Mouse (Mus musculus) forebrain, embryonic 12.5 days (tissue): ENCODE measurements around the gene Arhgef10l. TPM values are rescaled to one million over a fixed set of nuclear protein-coding genes. Genes with fewer than 3 reads are reported as not detected.

Experiments used
- ATAC-seq: fragments of 200-750 bp; cut with Nextera tagmentation; 2 replicates; pipeline ENCODE4 v1.8.0; 2017; ENCODE audit warnings: moderate TSS enrichment; ENCODE audit not compliant: low FRiP score
- H3K27ac ChIP-seq: fragments of 300-500 bp; sonication (generic); 2 replicates; pipeline ENCODE4 v1.5.1; 2016; ENCODE audit warnings: mild to moderate bottlenecking
- H3K27me3 ChIP-seq: fragments of 300-500 bp; sonication (generic); 2 replicates; pipeline ENCODE4 v1.6.1; 2016; ENCODE audit warnings: mild to moderate bottlenecking
- H3K36me3 ChIP-seq: fragments of 300-500 bp; sonication (generic); replicated peaks from 2 replicates; pipeline ENCODE4 v1.6.1; 2016; ENCODE audit warnings: mild to moderate bottlenecking
- H3K4me1 ChIP-seq: fragments of 300-500 bp; sonication (generic); 2 replicates; pipeline ENCODE4 v1.6.1; 2016
- H3K4me2 ChIP-seq: fragments of 300-500 bp; sonication (generic); 2 replicates; pipeline ENCODE4 v1.6.1; 2016; ENCODE audit warnings: mild to moderate bottlenecking, moderate library complexity
- H3K4me3 ChIP-seq: fragments of 300-500 bp; sonication (generic); replicated peaks from 2 replicates; pipeline ENCODE4 v1.5.1; 2016; ENCODE audit warnings: mild to moderate bottlenecking
- H3K9ac ChIP-seq: fragments of 300-500 bp; sonication (generic); 2 replicates; pipeline ENCODE4 v1.6.1; 2016; ENCODE audit warnings: mild to moderate bottlenecking
- H3K9me3 ChIP-seq: fragments of 300-500 bp; sonication (generic); 2 replicates; pipeline ENCODE4 v1.6.1; 2016
- WGBS: fragments of 180-500 bp; shearing (Covaris S2); methylation state at CpG from one replicate; pipeline ENCODE4 v1.1.7; 2016; 5-methylcytosine and 5-hydroxymethylcytosine counted together
- polyA plus RNA-seq: library from polyadenylated mRNA; unstranded; fragments of >200 nt; fragmentation: Nextera tagmentation; extraction: Ambion mirVana; gene quantifications from 2 replicates; pipeline ENCODE4 v1.2.1, GENCODE M21; 2016

Arhgef10l gene
- polyA plus RNA-seq, 1 experiment from 2014 or later = 26.1 TPM

GRCm38 (mm10) chr4:140537561-140538021, 128.2 kb downstream of the Arhgef10l start:
- ATAC-seq = no peak
- Histone ChIP-seq H3K4me3 (no peak overlapping the region), H3K27ac (no peak overlapping the region), H3K27me3 (no peaks in the 10 kb centered on the region), H3K9me3 (no peaks in the 10 kb centered on the region), H3K36me3 (peaks cover 47% of the 10 kb centered on the region), H3K4me2 (no peak overlapping the region), H3K4me1 (peaks cover 18% of the 10 kb centered on the region), H3K9ac (no peak overlapping the region)
- WGBS = 77% methylated on average over 5 of the region's 5 CpGs

- peaks cover 32% of the 10 kb centered on the region for H3K4me1 ChIP-seq
- H3K9ac ChIP-seq = no peak overlapping the region
- no peak overlapping the region for H3K4me2 ChIP-seq
- no peak overlapping the region for H3K27ac ChIP-seq
- no peak overlapping the region for H3K4me3 ChIP-seq
- 88% methylated on average over 8 of the region's 8 CpGs for WGBS
- H3K27me3 ChIP-seq = no peaks in the 10 kb centered on the region
- no peaks in the 10 kb centered on the region for H3K9me3 ChIP-seq
- no peak for ATAC-seq
- peaks cover 44% of the 10 kb centered on the region for H3K36me3 ChIP-seq
These were observed 130.5 kb downstream of the Arhgef10l start for GRCm38 (mm10) chr4:140535323-140535722.

- Histone ChIP-seq H3K27ac (peak overlapping the region; percentile 51; the same call in 1 of the 2 replicates), H3K4me2 (no peak overlapping the region), H3K4me3 (no peak overlapping the region), H3K4me1 (peaks cover 47% of the 10 kb centered on the region), H3K9ac (no peak overlapping the region), H3K9me3 (no peaks in the 10 kb centered on the region), H3K36me3 (peaks cover 37% of the 10 kb centered on the region), H3K27me3 (no peaks in the 10 kb centered on the region)
- WGBS = 43% methylated on average over 15 of the region's 15 CpGs
- ATAC-seq = peak; percentile 31; the same call in 1 of the 2 replicates
These were observed 133.5 kb downstream of the Arhgef10l start for GRCm38 (mm10) chr4:140532270-140532669.

- WGBS = 52% methylated on average over 9 of the region's 9 CpGs
- no peaks in the 10 kb centered on the region for H3K9me3 ChIP-seq
- ATAC-seq = no peak
- H3K4me2 ChIP-seq = no peak overlapping the region
- H3K36me3 ChIP-seq = peaks cover 31% of the 10 kb centered on the region
- peaks cover 47% of the 10 kb centered on the region for H3K4me1 ChIP-seq
- no peak overlapping the region for H3K9ac ChIP-seq
- no peak overlapping the region for H3K27ac ChIP-seq
- H3K27me3 ChIP-seq = no peaks in the 10 kb centered on the region
- H3K4me3 ChIP-seq = no peak overlapping the region
These were observed 134.8 kb downstream of the Arhgef10l start for GRCm38 (mm10) chr4:140531024-140531423.

- H3K4me1 ChIP-seq = peaks cover 47% of the 10 kb centered on the region
- H3K27ac ChIP-seq = 0 out of 2 replicates have a peak overlapping the region, but pooled peaks have one; percentile 9
- ATAC-seq = no peak
- no peaks in the 10 kb centered on the region for H3K27me3 ChIP-seq
- peaks cover 26% of the 10 kb centered on the region for H3K36me3 ChIP-seq
- no peak overlapping the region for H3K4me3 ChIP-seq
- WGBS = 65% methylated on average over 14 of the region's 14 CpGs
- H3K9me3 ChIP-seq = no peaks in the 10 kb centered on the region
- H3K9ac ChIP-seq = no peak overlapping the region
- no peak overlapping the region for H3K4me2 ChIP-seq
These were observed 136.1 kb downstream of the Arhgef10l start for GRCm38 (mm10) chr4:140529735-140530134.

- Histone ChIP-seq H3K36me3 (0 out of 2 replicates have a peak, but pooled peaks cover 19% of the 10 kb centered on the region), H3K9ac (no peak overlapping the region), H3K4me3 (no peak overlapping the region), H3K4me1 (peaks cover 42% of the 10 kb centered on the region), H3K27ac (no peak overlapping the region), H3K27me3 (no peaks in the 10 kb centered on the region), H3K9me3 (no peaks in the 10 kb centered on the region), H3K4me2 (no peak overlapping the region)
- 90% methylated on average over 5 of the region's 5 CpGs for WGBS
- ATAC-seq = no peak
These were observed 137.4 kb downstream of the Arhgef10l start for GRCm38 (mm10) chr4:140528443-140528842.

- Histone ChIP-seq H3K9ac (no peak overlapping the region), H3K4me2 (no peak overlapping the region), H3K27me3 (no peaks in the 10 kb centered on the region), H3K4me1 (peaks cover 17% of the 10 kb centered on the region), H3K27ac (no peak overlapping the region), H3K36me3 (peaks cover 30% of the 10 kb centered on the region), H3K4me3 (no peak overlapping the region), H3K9me3 (no peaks in the 10 kb centered on the region)
- 69% methylated on average over 10 of the region's 10 CpGs for WGBS
- no peak for ATAC-seq
These were observed 140.1 kb downstream of the Arhgef10l start for GRCm38 (mm10) chr4:140525674-140526177.

- peaks cover 11% of the 10 kb centered on the region for H3K4me1 ChIP-seq
- no peak for ATAC-seq
- no peak overlapping the region for H3K9ac ChIP-seq
- H3K36me3 ChIP-seq = peaks cover 36% of the 10 kb centered on the region
- H3K27ac ChIP-seq = 0 out of 2 replicates have a peak overlapping the region, but pooled peaks have one; percentile 13
- H3K4me3 ChIP-seq = no peak overlapping the region
- WGBS = 85% methylated on average over 13 of the region's 13 CpGs
- no peaks in the 10 kb centered on the region for H3K27me3 ChIP-seq
- H3K9me3 ChIP-seq = no peaks in the 10 kb centered on the region
- no peak overlapping the region for H3K4me2 ChIP-seq
These were observed 140.9 kb downstream of the Arhgef10l start for GRCm38 (mm10) chr4:140524927-140525326.

GRCm38 (mm10) chr4:140522873-140523272, 142.9 kb downstream of the Arhgef10l start:
- H3K4me3 ChIP-seq = no peak overlapping the region
- no peak overlapping the region for H3K9ac ChIP-seq
- ATAC-seq = no peak
- WGBS = 97% methylated on average over 4 of the region's 4 CpGs
- no peaks in the 10 kb centered on the region for H3K9me3 ChIP-seq
- no peak overlapping the region for H3K4me2 ChIP-seq
- H3K27me3 ChIP-seq = no peaks in the 10 kb centered on the region
- H3K4me1 ChIP-seq = no peaks in the 10 kb centered on the region
- H3K27ac ChIP-seq = no peak overlapping the region
- H3K36me3 ChIP-seq = peaks cover 48% of the 10 kb centered on the region

GRCm38 (mm10) chr4:140520719-140521118, 145.1 kb downstream of the Arhgef10l start:
- ATAC-seq = no peak
- peaks cover 55% of the 10 kb centered on the region for H3K36me3 ChIP-seq
- H3K27me3 ChIP-seq = no peaks in the 10 kb centered on the region
- no peak overlapping the region for H3K4me3 ChIP-seq
- no peak overlapping the region for H3K9ac ChIP-seq
- 94% methylated on average over 9 of the region's 9 CpGs for WGBS
- no peaks in the 10 kb centered on the region for H3K4me1 ChIP-seq
- H3K9me3 ChIP-seq = no peaks in the 10 kb centered on the region
- no peak overlapping the region for H3K27ac ChIP-seq
- H3K4me2 ChIP-seq = no peak overlapping the region

GRCm38 (mm10) chr4:140513797-140514196, 152.0 kb downstream of the Arhgef10l start:
- WGBS = 80% methylated on average over 4 of the region's 4 CpGs
- no peak for ATAC-seq
- no peaks in the 10 kb centered on the region for H3K4me1 ChIP-seq
- no peak overlapping the region for H3K4me3 ChIP-seq
- H3K27me3 ChIP-seq = no peaks in the 10 kb centered on the region
- H3K9ac ChIP-seq = no peak overlapping the region
- no peaks in the 10 kb centered on the region for H3K9me3 ChIP-seq
- peaks cover 44% of the 10 kb centered on the region for H3K36me3 ChIP-seq
- H3K4me2 ChIP-seq = no peak overlapping the region
- H3K27ac ChIP-seq = no peak overlapping the region

- Histone ChIP-seq H3K27ac (no peak overlapping the region), H3K27me3 (no peaks in the 10 kb centered on the region), H3K36me3 (peaks cover 19% of the 10 kb centered on the region), H3K4me2 (no peak overlapping the region), H3K4me3 (no peak overlapping the region), H3K9me3 (no peaks in the 10 kb centered on the region), H3K4me1 (peaks cover 22% of the 10 kb centered on the region), H3K9ac (no peak overlapping the region)
- ATAC-seq = no peak
These were observed 156.0 kb downstream of the Arhgef10l start for GRCm38 (mm10) chr4:140509856-140510255.

- no peaks in the 10 kb centered on the region for H3K27me3 ChIP-seq
- no peak overlapping the region for H3K4me3 ChIP-seq
- no peaks in the 10 kb centered on the region for H3K9me3 ChIP-seq
- H3K36me3 ChIP-seq = 0 out of 2 replicates have a peak, but pooled peaks cover 1% of the 10 kb centered on the region
- peaks cover 33% of the 10 kb centered on the region for H3K4me1 ChIP-seq
- H3K9ac ChIP-seq = no peak overlapping the region
- peak; percentile 49; the same call in 1 of the 2 replicates for ATAC-seq
- peak overlapping the region; percentile 57 for H3K27ac ChIP-seq
- 43% methylated on average over 15 of the region's 15 CpGs for WGBS
- no peak overlapping the region for H3K4me2 ChIP-seq
These were observed 158.6 kb downstream of the Arhgef10l start for GRCm38 (mm10) chr4:140507172-140507714.
